Mouse (Mus musculus): ENCODE results near the gene Wfdc8. TPM values are rescaled to one million over a fixed set of nuclear protein-coding genes. Genes with fewer than 3 reads are reported as not detected.

Gene Wfdc8
- total RNA-seq, 4 experiments from 2014 or later: 0.35 to 0.89 TPM; not detected in 2

DNA sequence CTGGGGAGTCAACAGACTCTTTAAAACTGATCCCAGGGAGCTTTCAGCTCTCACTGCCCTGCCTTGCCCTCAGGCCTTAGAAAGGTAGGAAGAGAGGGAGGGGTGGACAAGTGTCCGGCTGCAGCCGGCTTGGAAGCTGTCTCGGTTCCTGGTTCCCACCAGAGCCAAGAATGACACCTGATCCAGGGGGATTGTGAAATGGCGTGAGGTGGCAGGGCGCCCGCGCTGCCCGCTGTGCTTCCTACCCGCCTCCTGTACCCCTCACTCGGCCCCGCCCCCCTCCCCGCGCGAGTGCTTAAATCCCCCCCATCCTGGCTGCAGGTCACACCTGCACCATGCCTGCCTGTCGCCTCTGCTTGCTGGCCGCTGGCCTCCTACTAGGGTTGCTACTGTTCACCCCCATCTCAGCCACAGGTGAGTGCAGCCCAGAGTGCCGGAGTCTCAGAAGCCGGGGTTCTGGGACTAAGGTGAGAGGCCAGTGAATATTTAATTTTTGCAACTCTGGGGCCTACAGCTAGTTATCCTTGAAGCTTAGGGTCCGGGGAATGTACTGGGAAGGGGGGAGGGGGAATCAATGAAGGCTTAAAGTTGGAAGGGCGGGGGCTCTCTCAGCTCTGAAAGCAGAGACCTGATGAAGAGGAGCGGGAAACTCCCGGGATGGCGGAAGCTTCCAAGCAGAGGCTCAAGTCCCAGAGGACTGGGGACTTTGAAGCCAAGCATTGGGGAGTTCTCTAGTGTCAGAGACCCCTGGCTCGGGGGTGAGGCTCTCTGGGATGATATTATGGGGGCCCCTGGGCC is 50.8 kb downstream of the Wfdc8 start, which contains the start of gene Wfdc2:
Gene Wfdc2 (plus strand): TSS at position 23 of the 798 bp plus-strand sequence.
- no peak for DNase-seq

DNA sequence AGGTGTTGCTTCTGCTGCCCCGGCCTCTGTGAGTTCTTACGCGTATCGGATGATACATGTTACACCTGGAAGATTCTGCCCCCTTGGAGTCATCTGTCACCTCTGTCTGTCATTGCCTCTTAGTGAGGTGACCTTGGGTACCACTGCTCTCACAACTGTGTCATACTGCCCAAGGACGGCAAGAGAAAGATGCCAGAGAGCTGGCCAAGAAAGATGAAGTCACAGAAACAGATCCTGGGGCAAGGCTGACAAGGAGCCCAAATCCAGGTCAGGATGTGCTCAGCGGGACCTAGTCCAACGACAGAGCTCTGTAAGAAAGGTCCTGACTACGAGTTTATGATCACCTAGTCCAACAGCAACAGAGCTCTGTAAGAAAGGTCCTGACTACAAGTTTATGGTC is 53.3 kb downstream of the Wfdc8 start:
- DNase-seq: peak; percentile 46

DNA sequence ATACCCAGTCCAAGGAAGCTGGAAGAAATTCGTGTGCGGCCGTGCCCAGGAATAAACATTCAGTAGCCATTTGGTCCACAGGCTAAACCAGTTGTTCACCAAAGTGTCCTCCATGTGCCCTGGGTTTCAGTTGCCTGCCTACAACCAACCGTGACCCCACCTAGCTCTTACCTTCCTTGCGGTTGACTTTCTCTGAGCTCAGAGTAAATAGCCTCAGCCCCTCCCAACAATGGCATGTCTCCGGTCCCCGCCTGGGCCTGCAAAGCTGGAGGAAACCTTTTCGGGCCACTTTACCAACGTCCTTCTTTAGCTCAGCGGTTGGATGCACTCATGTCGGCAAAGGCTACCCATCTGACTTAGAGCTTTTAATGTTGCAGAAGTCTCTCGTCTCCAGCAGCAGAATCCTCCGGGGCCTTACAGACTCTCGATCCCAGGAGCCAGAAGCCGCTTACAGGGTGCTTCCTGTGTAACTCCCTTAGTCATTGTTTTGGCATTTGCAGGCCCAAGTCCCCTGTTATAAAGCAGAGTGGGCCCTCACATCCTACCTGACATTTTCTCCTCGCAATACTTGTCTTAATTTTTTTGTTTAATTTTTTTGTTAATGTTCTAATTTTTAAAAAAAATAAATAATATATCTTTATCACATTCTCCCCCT is 54.3 kb downstream of the Wfdc8 start:
- DNase-seq: no peak

DNA sequence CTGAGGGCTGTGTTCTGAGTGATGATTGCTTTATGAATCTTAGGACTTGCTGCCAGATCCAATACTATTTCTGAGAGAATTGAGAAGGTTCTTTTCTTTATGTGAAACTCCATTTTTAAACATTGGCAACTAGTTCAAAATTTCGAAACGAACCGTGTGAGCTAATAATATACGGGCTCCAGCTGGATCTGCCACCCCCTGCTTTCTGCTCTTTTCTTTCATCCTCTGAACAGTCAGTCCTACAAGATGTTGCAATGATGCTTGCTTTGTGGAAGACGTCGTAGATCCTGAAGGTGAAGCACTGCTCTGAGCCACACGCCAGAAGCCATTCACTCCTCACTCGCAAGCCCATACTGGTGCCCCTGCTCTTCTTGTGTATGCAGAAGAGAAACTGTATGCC is 55.0 kb downstream of the Wfdc8 start:
- DNase-seq: no peak

DNA sequence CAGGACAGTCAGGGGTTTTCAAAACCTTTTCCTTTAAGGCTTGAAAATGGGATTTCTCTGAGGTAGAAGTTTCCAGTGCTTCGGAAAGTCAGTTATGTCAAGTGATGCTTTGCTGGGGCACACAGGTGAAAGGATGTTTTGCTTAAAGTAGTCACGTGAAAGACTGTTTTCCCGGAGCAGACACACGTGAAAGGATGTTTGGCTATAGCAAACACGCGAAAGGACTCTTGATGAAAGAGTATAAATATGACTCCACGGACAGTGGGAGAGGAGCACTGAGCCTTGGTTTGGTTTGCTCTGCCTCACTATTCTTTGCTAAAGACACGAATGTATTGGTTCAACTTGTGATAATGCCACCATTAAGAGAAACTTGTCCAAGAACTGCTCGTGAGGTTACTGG is 61.9 kb downstream of the Wfdc8 start:
- no peak for DNase-seq

DNA sequence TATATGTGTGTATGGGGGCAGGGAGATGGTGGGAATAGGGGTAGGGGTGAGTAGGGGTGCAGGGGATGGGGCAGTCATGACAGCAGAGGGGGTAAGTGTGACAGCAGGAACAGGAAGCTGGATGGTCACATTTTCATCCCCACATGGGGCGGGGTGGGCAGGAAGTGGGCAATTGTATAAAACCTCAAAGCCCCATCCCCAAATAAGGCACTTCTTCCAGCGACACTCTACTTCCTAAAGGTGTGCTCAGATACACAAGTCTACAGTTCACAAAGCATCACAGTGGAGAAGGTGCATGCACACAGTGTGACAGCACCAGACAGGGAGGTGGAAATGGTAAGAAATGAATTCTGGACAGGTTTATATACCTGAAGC is 62.5 kb downstream of the Wfdc8 start:
- no peak for DNase-seq

DNA sequence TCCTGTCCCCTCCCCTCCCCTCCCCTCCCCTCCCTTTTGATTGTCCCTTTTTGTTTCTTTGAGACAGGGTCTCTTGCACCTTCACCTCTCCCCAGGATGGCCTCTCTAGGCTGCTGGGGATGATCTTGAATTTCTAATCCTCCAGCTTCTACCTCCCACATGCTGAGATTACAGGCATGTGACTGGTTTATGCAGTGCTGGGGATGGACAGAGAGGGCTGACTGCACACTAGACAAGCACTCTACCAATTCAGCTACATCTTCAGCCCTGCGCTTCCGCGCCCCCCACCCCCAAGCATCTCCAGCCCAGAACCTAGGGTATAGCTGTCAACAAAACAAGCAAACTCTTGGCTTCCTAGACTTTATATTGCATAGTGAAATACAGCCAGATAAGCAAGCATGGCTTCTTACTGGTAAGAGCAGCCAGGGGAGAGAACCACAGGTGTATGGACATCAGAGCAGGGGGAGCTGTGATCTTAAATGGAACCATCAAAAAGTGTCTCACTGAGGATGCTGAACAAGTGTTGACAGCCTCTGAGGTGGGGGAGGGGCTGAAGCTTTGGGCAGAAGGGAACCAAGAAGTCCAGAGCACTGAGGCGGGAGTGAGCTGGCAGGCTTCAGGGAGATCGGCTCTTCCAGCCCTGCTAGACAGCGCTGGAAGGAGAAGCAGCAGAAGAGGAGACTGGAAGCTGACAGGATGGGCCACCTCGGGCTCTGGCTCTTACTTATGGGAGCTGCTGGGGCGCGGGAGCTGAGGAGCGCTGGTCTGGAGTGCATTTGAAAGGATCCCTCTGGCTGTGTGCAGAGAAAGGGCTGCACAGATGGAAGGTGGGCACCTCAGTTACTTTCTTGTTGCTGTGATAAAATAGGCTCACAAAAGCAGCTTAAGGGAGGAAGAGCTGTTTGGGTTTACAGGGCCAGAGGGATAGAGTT is 63.2 kb downstream of the Wfdc8 start:
- DNase-seq: no peak

DNA sequence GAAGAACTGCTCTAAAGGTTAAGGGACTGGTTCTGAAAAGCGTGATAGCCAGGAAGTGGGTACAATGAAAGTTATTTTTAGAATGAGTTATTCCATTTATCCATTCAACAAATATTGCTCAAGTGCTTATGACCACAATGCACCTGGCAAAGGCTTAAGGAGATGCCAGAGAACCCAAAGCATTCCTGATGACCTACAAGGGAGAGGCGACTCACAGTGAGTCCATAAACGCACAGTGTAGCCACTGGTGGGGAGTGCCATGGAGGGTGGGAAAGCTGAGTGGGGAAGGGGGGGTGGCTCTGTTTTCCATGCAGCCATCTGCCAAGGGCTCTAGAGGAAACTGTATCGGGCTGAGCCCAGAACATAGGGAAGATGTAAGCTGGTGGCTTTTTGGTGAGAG is 64.1 kb downstream of the Wfdc8 start:
- no peak for DNase-seq

Other genes with a start within 250 kb of the Wfdc8 start
- 10 to 100 TPM in 3 of 4 experiments, 1 to 10 TPM in 1; 8.5 to 24.2 (median 22.2) TPM for gene Slpi, start 224.5 kb downstream of the Wfdc8 start, total RNA-seq (2022)
- not detected for gene Rbpjl, start 210.5 kb downstream of the Wfdc8 start, total RNA-seq (2022)
- gene Matn4, start 208.5 kb downstream of the Wfdc8 start, total RNA-seq (2022): under 1 TPM; 0.38 to 0.81 (median 0.67) TPM
- gene Sdc4, start 169.7 kb downstream of the Wfdc8 start, total RNA-seq (2022): 100 to 1,000 TPM in 2 of 4 experiments, 10 to 100 TPM in 2; 89.0 to 114 (median 105) TPM
- gene Sys1, start 156.7 kb downstream of the Wfdc8 start, total RNA-seq (2022): 10 to 100 TPM; 26.2 to 34.8 (median 30.9) TPM
- gene Gm20458, start 152.7 kb downstream of the Wfdc8 start, total RNA-seq (2022): 1 to 10 TPM in 3 of 4 experiments, not detected in 1; 2.3 to 7.3 (median 4.6) TPM
- gene Trp53tg5, start 139.9 kb downstream of the Wfdc8 start, total RNA-seq (2022): not detected
- 10 to 100 TPM in 2 of 4 experiments, 1 to 10 TPM in 2; 5.4 to 18.3 (median 11.6) TPM for gene Dbndd2, start 127.5 kb downstream of the Wfdc8 start, total RNA-seq (2022)
- 10 to 100 TPM; 75.7 to 93.8 (median 88.6) TPM for gene Pigt, start 116.1 kb downstream of the Wfdc8 start, total RNA-seq (2022)
- not detected for gene Wfdc2, start 51.2 kb downstream of the Wfdc8 start, total RNA-seq (2022)
- not detected for gene Spint3, start 40.2 kb downstream of the Wfdc8 start, total RNA-seq (2022)
- under 1 TPM; 0.38 to 0.77 (median 0.52) TPM for gene Wfdc6a, start 28.2 kb downstream of the Wfdc8 start, total RNA-seq (2022)
- gene Eppin, start 20.0 kb downstream of the Wfdc8 start, total RNA-seq (2022): not detected
- gene Wfdc6b, start 104 bp downstream of the Wfdc8 start, total RNA-seq (2022): not detected
- not detected for gene Wfdc16, start 25.2 kb upstream of the Wfdc8 start, total RNA-seq (2022)
- not detected for gene Wfdc10, start 42.4 kb upstream of the Wfdc8 start, total RNA-seq (2022)
- not detected for gene Wfdc9, start 43.0 kb upstream of the Wfdc8 start, total RNA-seq (2022)
- not detected for gene Wfdc11, start 60.5 kb upstream of the Wfdc8 start, total RNA-seq (2022)
- not detected for gene Wfdc13, start 71.5 kb upstream of the Wfdc8 start, total RNA-seq (2022)
- not detected for gene Spint4, start 84.9 kb upstream of the Wfdc8 start, total RNA-seq (2022)
- gene Spint5, start 101.7 kb upstream of the Wfdc8 start, total RNA-seq (2022): not detected
- under 1 TPM; 0.31 to 0.71 (median 0.49) TPM for gene Wfdc3, start 132.3 kb upstream of the Wfdc8 start, total RNA-seq (2022)
- 10 to 100 TPM; 35.2 to 52.1 (median 46.1) TPM for gene Dnttip1, start 132.4 kb upstream of the Wfdc8 start, total RNA-seq (2022)
- gene Ube2c, start 156.3 kb upstream of the Wfdc8 start, total RNA-seq (2022): 1 to 10 TPM; 1.1 to 5.1 (median 2.0) TPM
- gene Tnnc2, start 166.3 kb upstream of the Wfdc8 start, total RNA-seq (2022): not detected
- 10 to 100 TPM; 34.5 to 58.3 (median 46.7) TPM for gene Snx21, start 172.2 kb upstream of the Wfdc8 start, total RNA-seq (2022)
- gene Acot8, start 191.3 kb upstream of the Wfdc8 start, total RNA-seq (2022): 10 to 100 TPM; 32.9 to 46.5 (median 39.6) TPM
- gene Zswim3, start 191.5 kb upstream of the Wfdc8 start, total RNA-seq (2022): 1 to 10 TPM; 4.0 to 6.7 (median 5.7) TPM
- 10 to 100 TPM; 11.1 to 15.3 (median 13.4) TPM for gene Zswim1, start 209.1 kb upstream of the Wfdc8 start, total RNA-seq (2022)
- gene Spata25, start 214.9 kb upstream of the Wfdc8 start, total RNA-seq (2022): under 1 TPM in 2 of 4 experiments, not detected in 2; 0.51 to 0.86 TPM
- 100 to 1,000 TPM; 103 to 166 (median 137) TPM for gene Ctsa, start 219.2 kb upstream of the Wfdc8 start, total RNA-seq (2022)
- gene Neurl2, start 219.8 kb upstream of the Wfdc8 start, total RNA-seq (2022): 1 to 10 TPM in 3 of 4 experiments, under 1 TPM in 1; 0.90 to 4.9 (median 3.1) TPM
- 10 to 100 TPM; 26.0 to 57.3 (median 35.5) TPM for gene Pltp, start 244.1 kb upstream of the Wfdc8 start, total RNA-seq (2022)